Mouse (Mus musculus) cerebellum, postnatal 14 days (tissue): ENCODE results near the gene Ccdc22.

Experiments used
- DNase-seq, 2 experiments: peaks; one replicate each; pipeline ENCODE4 v3.0.0; 2021; ENCODE audit warnings: mixed read lengths in 2 of 2

Gene Ccdc22

DNA sequence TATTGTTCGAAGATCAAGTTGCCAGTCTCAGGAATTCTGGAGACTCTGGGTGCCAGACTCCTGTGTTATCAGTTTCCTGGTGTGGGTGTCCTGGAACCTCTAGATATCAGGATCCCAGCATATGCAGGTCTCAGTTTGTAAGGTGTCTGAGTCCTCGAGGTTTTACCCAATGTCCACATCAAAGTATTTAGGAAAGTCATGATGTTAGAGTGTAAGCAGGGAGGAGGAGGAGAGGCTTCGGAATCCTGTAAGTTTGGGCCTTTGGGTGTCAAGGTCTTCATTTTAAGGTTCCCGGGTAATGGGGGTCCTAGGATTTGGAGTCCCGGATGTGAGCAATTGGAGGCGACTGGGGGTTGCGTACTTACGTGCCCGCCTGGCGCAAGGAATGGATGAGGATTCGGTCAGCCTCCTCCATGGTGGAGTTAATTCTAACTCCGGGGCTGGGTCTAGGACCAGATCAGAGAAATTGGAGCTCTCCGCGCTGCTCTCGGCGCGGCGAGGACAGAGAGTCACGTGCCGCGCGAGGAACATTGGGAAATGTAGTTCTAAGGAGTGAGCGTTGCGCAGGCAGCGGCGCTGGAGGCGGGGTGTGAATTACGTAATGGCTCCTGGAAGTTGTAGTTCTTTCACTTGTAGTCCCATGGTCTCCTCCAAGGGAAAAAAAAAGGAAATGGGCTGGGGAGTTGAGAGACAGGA lies at the start of gene Ccdc22:
Ccdc22 (minus strand) TSS at position 639 of the 696 bp plus-strand sequence.
- DNase-seq = peak; percentile 85 to 86

GRCm38 (mm10) chrX:7648671-7649304 lies 43.5 kb upstream of the Ccdc22 start:
- DNase-seq = peak; percentile 70 to 72

GRCm38 (mm10) chrX:7645349-7645748 lies 40.0 kb upstream of the Ccdc22 start:
- peak; percentile 86 to 91 for DNase-seq

DNA sequence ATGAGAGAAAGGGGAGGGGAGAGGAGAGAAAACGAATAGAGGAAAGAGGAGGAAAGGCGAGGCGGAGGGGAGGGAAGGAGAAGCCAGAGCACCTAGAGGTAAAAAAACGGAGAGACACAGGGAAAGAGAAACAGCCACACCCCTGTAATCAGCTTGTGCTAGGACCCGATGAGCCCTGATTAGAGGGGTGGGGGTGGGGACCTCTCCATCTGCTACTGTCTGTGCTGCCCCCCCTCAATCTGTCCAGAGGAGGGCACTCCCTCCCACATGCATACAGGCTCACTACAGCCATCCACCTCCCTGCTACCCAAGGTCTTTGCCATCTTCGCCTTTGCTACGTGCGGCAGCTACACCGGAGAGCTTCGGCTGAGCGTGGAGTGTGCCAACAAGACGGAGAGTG lies 35.5 kb upstream of the Ccdc22 start:
- DNase-seq = peak; percentile 41 to 47

DNA sequence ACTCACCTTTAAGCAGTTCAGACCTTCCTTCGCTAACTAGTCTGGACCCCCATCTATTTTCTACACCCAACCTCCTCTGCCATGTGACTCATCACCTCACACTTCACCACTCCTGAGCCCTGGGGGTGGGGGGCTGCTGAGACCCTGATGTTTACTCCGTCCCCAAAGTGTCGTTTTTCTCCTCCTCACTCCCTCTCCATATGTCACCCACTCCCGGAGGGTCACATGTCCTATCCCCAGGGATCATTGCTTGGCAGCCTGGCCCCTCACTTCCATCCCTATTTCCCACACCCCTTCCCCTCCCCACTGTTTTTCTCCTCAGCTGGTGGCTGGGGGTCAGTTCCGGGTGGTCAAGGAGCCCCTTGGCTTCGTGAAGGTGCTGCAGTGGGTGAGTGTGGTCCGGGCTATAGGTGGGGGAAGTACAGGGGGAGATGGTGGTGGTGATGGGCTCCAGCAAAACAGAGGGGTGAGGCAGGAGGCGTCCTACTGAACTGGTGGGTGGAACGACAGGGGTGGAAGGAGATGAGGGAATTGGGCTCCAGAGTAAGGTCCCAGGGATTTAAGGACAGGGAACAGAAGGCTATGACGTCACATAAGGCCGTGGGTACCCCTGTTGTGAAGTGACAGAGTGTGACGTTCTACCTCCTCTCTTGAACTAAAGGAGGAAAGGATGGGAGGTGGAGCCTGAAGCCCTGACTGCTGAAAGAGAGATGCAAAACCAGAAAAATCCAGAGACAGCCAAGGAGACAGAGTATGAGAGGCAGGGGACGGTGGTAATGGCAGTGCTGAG lies 34.4 kb upstream of the Ccdc22 start:
- DNase-seq = peak; percentile 59 to 67

- peak; percentile 96 to 97 for DNase-seq
These were observed 33.2 kb upstream of the Ccdc22 start, which contains the start of gene Syp for GRCm38 (mm10) chrX:7638401-7639091. Syp (plus strand) TSS chrX:7638471.

GRCm38 (mm10) chrX:7635101-7635500 lies 29.8 kb upstream of the Ccdc22 start:
- no peak for DNase-seq

- DNase-seq = no peak
These were observed 27.2 kb upstream of the Ccdc22 start for GRCm38 (mm10) chrX:7632560-7632959.

GRCm38 (mm10) chrX:7617889-7618551 lies 12.7 kb upstream of the Ccdc22 start:
- DNase-seq = no peak

DNA sequence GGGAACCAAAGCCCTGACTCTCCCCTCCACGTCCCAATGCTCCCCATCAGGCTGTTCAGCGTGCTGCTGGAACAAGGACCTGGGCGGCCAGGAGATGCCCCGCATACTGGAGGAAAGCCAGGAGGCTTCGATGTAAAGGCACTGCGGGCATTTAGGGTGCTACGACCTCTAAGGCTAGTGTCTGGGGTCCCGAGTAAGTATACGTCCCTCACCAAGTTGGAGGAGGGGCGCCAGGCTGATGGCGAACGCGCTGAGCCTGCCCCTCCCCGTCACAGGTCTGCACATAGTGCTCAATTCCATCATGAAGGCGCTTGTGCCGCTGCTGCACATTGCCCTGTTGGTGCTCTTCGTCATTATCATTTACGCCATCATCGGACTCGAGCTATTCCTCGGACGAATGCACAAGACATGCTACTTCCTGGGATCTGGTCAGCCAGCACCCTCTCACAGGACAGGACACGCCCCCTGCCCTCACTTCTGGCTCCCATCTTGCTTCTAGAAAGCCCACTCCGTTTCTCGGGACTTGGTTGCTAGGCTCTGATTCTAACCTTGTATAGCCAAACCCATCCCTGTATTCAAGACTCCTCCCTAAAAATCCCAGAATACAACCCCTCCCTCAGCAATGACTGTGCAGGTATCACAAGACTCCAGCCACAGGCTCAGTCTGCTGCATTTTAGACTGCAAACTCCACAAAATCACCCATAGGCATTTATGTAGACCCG lies 5.4 kb upstream of the Ccdc22 start:
- peak; percentile 31 to 35 for DNase-seq

DNA sequence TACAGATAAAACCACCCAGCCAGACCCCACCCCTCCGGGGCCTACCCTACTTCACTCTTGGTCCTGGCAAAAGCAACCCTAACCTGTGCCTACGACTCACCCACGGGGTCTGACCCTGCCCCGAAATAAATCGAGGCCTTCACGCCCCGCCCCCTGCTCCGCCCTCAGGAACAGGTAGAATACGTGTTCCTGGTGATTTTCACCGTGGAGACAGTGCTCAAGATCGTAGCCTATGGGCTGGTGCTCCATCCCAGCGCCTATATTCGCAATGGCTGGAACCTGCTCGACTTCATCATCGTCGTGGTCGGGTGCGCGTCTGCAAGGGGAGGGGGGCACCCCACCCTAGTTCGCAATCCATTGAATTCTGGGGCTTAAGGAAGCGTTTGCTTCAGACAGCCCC lies 4.7 kb upstream of the Ccdc22 start:
- peak; percentile 26 to 37 for DNase-seq

GRCm38 (mm10) chrX:7606783-7607182 lies 1.5 kb upstream of the Ccdc22 start, which contains the start of gene Cacna1f:
Cacna1f (plus strand) TSS chrX:7607083.
- no peak for DNase-seq

- DNase-seq = no peak
These were observed 241 bp upstream of the Ccdc22 start for GRCm38 (mm10) chrX:7605575-7605941.

DNA sequence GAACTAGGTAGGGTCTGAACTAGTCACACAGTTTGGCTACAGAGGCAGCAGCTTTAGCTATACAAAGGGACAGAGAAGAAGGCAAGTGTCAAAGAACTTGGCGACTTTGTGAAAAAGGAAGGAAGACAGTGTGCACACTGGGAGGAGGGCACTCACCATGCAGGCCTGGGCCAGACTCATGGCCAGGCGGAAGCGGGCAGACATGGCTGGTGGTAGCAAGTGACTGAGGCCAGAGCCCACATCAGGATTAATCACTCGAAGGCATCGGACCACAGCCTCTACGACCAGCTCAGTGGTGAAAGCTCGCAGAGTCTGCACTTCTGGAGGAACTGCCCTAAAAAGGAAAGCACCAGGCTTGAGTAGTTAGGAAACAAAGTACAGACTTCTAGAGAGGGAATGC lies 1.3 kb downstream of the Ccdc22 start:
- no peak for DNase-seq

GRCm38 (mm10) chrX:7595371-7595770 lies 9.9 kb downstream of the Ccdc22 start:
- peak in 1 of 2 experiments; percentile 56 for DNase-seq

DNA sequence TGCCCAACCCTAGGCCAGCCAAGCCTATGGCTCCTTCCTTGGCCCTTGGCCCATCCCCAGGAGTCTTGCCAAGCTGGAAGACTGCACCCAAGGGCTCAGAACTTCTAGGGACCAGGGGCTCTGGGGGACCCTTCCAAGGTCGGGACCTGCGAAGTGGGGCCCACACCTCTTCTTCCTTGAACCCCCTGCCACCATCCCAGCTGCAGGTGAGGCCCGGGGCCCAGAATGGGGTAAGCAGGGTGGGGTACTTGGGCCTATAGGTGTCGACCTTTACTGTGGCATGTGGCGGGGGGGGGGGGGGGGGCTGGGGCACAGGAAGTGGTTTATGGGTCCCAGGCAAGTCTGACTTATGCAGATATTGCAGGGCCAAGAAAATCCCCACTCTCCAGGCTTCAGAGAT lies 19.0 kb downstream of the Ccdc22 start:
- peak in 1 of 2 experiments; percentile 20 for DNase-seq

DNA sequence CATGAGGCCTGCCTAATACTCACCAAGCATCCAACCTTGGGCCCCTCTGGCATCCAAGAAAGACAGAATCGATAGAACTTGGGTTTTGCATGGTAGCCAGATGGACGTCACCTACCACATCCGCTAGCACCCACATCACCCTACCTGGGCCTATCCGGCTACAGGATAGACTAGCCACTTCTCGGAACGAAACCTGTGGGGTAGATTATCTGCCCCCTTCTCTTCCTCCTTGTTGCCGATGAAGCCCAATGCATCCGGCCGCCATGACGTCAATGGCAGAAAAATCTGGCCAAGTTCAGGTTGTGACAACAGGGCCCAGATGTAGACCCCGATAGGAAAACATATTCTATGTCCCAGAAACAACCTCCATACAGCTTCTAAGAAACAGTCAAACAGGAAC lies 21.4 kb downstream of the Ccdc22 start:
- DNase-seq = no peak

GRCm38 (mm10) chrX:7581151-7581550 lies 24.2 kb downstream of the Ccdc22 start:
- DNase-seq = no peak

DNA sequence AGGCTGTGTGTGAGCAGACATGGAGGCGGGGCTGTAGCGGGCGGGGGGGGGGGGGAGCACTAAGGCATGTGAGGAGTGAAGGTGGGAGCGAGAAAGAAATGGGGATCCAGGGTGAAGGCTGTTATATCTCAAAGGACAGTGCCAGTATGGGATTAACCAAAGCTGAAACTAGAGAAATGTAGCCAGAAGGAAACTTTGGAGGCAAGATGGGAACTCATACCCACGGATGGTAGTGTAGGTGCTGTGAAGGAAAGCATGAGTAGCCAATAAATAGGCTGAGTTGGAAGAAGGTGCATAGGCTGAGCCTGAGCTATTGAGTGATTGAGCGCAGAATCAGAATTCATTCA lies 30.5 kb downstream of the Ccdc22 start:
- no peak for DNase-seq

DNA sequence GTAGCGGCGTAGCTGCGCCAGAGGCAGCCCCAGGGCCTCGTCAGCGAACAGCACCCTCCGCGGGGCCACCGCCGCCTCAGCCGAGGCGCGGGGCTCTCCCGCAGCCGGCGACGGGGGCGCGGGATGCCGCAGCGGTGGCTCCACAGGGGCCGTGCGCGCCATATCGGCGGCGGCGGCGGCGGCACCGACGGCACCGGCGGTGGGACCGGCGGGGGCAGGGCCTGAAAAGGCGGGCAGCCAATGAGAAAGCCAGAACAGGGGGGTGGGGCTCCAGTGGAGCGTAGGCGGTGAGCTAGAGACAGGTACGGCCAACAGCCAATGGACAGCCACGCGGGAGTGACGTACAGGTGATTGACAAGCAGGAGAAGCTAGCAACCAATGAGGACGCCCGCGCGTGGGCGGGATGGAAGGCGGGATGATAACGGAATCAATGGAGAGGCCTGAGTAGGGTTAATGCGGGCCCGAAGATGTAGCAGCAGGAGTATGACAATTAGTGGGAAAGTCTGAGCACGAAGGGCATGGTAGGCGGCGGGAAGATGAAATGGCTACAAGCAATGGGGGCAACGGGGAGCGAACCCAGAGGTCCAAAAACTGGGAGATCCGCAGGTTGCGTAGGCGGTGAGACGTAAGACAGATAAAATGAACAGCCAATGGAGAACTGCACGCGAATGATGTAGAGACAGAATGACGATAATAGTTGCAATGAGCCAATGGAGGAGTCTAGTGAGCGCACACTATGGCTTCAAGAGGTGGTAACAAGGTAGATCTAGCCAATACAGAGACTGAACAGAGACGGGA lies 31.0 kb downstream of the Ccdc22 start, which contains the start of gene Ppp1r3f:
Ppp1r3f (minus strand) TSS at position 197 of the 798 bp plus-strand sequence.
- peak; percentile 95 for DNase-seq
